Mouse (Mus musculus): ENCODE measurements around the gene N4bp3. TPM values are rescaled to one million over a fixed set of nuclear protein-coding genes. Genes with fewer than 3 reads are reported as not detected.

N4bp3 gene
- polyA plus RNA-seq, 1 experiment = 16.7 TPM

GRCm38 (mm10) chr11:51649889-51650199, 798 bp downstream of the N4bp3 start:
- TF ChIP-seq POLR2A (IDR thresholded peaks at IDR 0.05; ENCODE audit: borderline replicate concordance, insufficient read depth, low read length) (no peak), CTCF (IDR thresholded peaks at IDR 0.05; ENCODE audit: borderline replicate concordance, insufficient read depth, low read depth, low read length) (no peak)
- no peak for DNase-seq
- Histone ChIP-seq H3K27ac (ENCODE audit: insufficient read depth, low read length) (no peak overlapping the region), H3K4me3 (replicated peaks; ENCODE audit: insufficient read depth, low read depth, low read length) (peak overlapping the region; percentile 51), H3K27me3 (ENCODE audit: control insufficient read depth, insufficient read depth, low read length) (no peaks in the 10 kb centered on the region), H3K4me1 (ENCODE audit: control insufficient read depth, insufficient read depth, low read length) (0 out of 2 replicates have a peak, but pooled peaks cover 3% of the 10 kb centered on the region)
- WGBS = 28% methylated on average over 7 of the region's 7 CpGs

GRCm38 (mm10) chr11:51649111-51649888, 1.3 kb downstream of the N4bp3 start:
- H3K27me3 ChIP-seq (ENCODE audit: control insufficient read depth, insufficient read depth, low read length) = no peaks in the 10 kb centered on the region
- 60% methylated on average over 11 of the region's 11 CpGs for WGBS
- TF ChIP-seq POLR2A (IDR thresholded peaks at IDR 0.05; ENCODE audit: borderline replicate concordance, insufficient read depth, low read length) = no peak
- TF ChIP-seq CTCF (IDR thresholded peaks at IDR 0.05; ENCODE audit: borderline replicate concordance, insufficient read depth, low read depth, low read length) = no peak
- H3K4me1 ChIP-seq (ENCODE audit: control insufficient read depth, insufficient read depth, low read length) = 0 out of 2 replicates have a peak, but pooled peaks cover 3% of the 10 kb centered on the region
- H3K27ac ChIP-seq (ENCODE audit: insufficient read depth, low read length) = no peak overlapping the region
- peak overlapping the region; percentile 51 for H3K4me3 ChIP-seq (replicated peaks; ENCODE audit: insufficient read depth, low read depth, low read length)
- no peak for DNase-seq

DNA sequence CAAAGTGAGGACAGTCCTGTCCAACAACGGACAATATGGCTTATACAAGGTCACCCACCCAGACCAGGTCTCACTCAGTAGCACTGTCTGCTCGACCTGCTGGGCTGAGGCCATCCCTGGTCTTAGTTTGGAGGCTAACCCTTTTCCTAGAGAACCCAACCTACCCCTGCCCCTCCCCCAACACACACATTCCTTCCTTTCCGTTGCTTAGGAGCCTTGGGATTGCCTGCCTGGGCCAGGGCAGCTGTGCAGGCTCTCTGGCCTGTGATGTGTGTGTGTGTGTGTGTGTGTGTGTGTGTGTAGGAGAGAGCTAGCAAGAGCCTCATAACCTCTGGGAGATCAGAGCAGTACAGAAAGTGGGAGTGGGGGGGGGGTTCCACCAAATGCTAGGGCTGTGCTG, 2.1 kb downstream of the N4bp3 start:
- no peak for TF ChIP-seq POLR2A (IDR thresholded peaks at IDR 0.05; ENCODE audit: borderline replicate concordance, insufficient read depth, low read length)
- TF ChIP-seq CTCF (IDR thresholded peaks at IDR 0.05; ENCODE audit: borderline replicate concordance, insufficient read depth, low read depth, low read length) = no peak
- no peak overlapping the region for H3K4me3 ChIP-seq (replicated peaks; ENCODE audit: insufficient read depth, low read depth, low read length)
- H3K4me1 ChIP-seq (ENCODE audit: control insufficient read depth, insufficient read depth, low read length) = 0 out of 2 replicates have a peak, but pooled peaks cover 3% of the 10 kb centered on the region
- 28% methylated on average over 3 of the region's 3 CpGs for WGBS
- DNase-seq = no peak
- H3K27ac ChIP-seq (ENCODE audit: insufficient read depth, low read length) = no peak overlapping the region
- H3K27me3 ChIP-seq (ENCODE audit: control insufficient read depth, insufficient read depth, low read length) = no peaks in the 10 kb centered on the region

- H3K4me1 ChIP-seq (ENCODE audit: control insufficient read depth, insufficient read depth, low read length) = 0 out of 2 replicates have a peak, but pooled peaks cover 3% of the 10 kb centered on the region
- H3K27me3 ChIP-seq (ENCODE audit: control insufficient read depth, insufficient read depth, low read length) = no peaks in the 10 kb centered on the region
- DNase-seq = no peak
- WGBS = 65% methylated on average over 15 of the region's 15 CpGs
- TF ChIP-seq POLR2A (IDR thresholded peaks at IDR 0.05; ENCODE audit: borderline replicate concordance, insufficient read depth, low read length) = no peak
- TF ChIP-seq CTCF (IDR thresholded peaks at IDR 0.05; ENCODE audit: borderline replicate concordance, insufficient read depth, low read depth, low read length) = no peak
- H3K27ac ChIP-seq (ENCODE audit: insufficient read depth, low read length) = no peak overlapping the region
- H3K4me3 ChIP-seq (replicated peaks; ENCODE audit: insufficient read depth, low read depth, low read length) = no peak overlapping the region
Observed at GRCm38 (mm10) chr11:51646751-51647667, 3.6 kb downstream of the N4bp3 start.

DNA sequence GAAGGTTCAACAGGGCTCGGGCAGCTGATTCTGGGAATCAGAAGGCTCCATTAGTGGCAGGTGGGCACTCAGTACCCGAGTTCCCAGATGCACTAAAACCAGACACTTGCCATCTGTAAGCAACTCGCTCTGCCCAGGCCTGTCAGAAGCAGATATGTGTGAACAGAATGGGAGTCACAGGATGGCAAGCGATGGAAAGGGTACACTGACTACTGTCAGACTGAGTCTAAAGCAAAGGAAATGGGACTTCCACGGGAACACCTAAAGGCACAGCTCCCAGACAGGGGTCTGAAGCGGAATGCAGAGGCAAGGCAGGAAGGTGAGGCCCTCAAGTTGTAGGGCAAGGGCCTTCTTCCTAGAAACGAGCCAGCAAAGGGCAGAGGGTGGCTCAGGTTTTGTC, 4.4 kb downstream of the N4bp3 start:
- TF ChIP-seq CTCF (IDR thresholded peaks at IDR 0.05; ENCODE audit: borderline replicate concordance, insufficient read depth, low read depth, low read length) (no peak), POLR2A (IDR thresholded peaks at IDR 0.05; ENCODE audit: borderline replicate concordance, insufficient read depth, low read length) (no peak)
- H3K27ac ChIP-seq (ENCODE audit: insufficient read depth, low read length) = no peak overlapping the region
- H3K4me1 ChIP-seq (ENCODE audit: control insufficient read depth, insufficient read depth, low read length) = 0 out of 2 replicates have a peak, but pooled peaks cover 3% of the 10 kb centered on the region

GRCm38 (mm10) chr11:51645293-51645692, 5.3 kb downstream of the N4bp3 start:
- WGBS = 44% methylated on average over 13 of the region's 13 CpGs
- no peak overlapping the region for H3K27ac ChIP-seq (ENCODE audit: insufficient read depth, low read length)

More for the DNA sequence above, 4.4 kb downstream of the N4bp3 start:
- Histone ChIP-seq H3K4me3 (replicated peaks; ENCODE audit: insufficient read depth, low read depth, low read length) (no peak overlapping the region), H3K27me3 (ENCODE audit: control insufficient read depth, insufficient read depth, low read length) (no peaks in the 10 kb centered on the region)
- 64% methylated on average over 7 of the region's 7 CpGs for WGBS
- DNase-seq = no peak

GRCm38 (mm10) chr11:51644217-51644616, 6.4 kb downstream of the N4bp3 start:
- Histone ChIP-seq H3K4me1 (ENCODE audit: control insufficient read depth, insufficient read depth, low read length) (no peaks in the 10 kb centered on the region), H3K4me3 (replicated peaks; ENCODE audit: insufficient read depth, low read depth, low read length) (peak overlapping the region; percentile 42), H3K27ac (ENCODE audit: insufficient read depth, low read length) (no peak overlapping the region), H3K27me3 (ENCODE audit: control insufficient read depth, insufficient read depth, low read length) (no peaks in the 10 kb centered on the region)
- no peak for DNase-seq
- 46% methylated on average over 16 of the region's 16 CpGs for WGBS
- TF ChIP-seq POLR2A (IDR thresholded peaks at IDR 0.05; ENCODE audit: borderline replicate concordance, insufficient read depth, low read length) = no peak
- no peak for TF ChIP-seq CTCF (IDR thresholded peaks at IDR 0.05; ENCODE audit: borderline replicate concordance, insufficient read depth, low read depth, low read length)

More at GRCm38 (mm10) chr11:51645293-51645692, 5.3 kb downstream of the N4bp3 start:
- TF ChIP-seq CTCF (IDR thresholded peaks at IDR 0.05; ENCODE audit: borderline replicate concordance, insufficient read depth, low read depth, low read length) = no peak
- no peak for TF ChIP-seq POLR2A (IDR thresholded peaks at IDR 0.05; ENCODE audit: borderline replicate concordance, insufficient read depth, low read length)
- no peak overlapping the region for H3K4me3 ChIP-seq (replicated peaks; ENCODE audit: insufficient read depth, low read depth, low read length)
- no peak for DNase-seq
- H3K4me1 ChIP-seq (ENCODE audit: control insufficient read depth, insufficient read depth, low read length) = 0 out of 2 replicates have a peak, but pooled peaks cover 3% of the 10 kb centered on the region
- no peaks in the 10 kb centered on the region for H3K27me3 ChIP-seq (ENCODE audit: control insufficient read depth, insufficient read depth, low read length)

Measured in cerebellum, adult 2 months (tissue).